Mouse (Mus musculus) heart, postnatal 36 days (tissue): ENCODE measurements around the gene Pdcd5. TPM values are rescaled to one million over a fixed set of nuclear protein-coding genes. Genes with fewer than 3 reads are reported as not detected.

Source experiments
- DNase-seq, 2 experiments: peaks; one replicate each; pipeline ENCODE4 v3.0.0; 2021 to 2022
- intact Hi-C: fragments of 180-260 bp; cut with DNase I; formaldehyde crosslinking; loops from one replicate; pipeline ENCODE4 v1.15.1; 2025
- total RNA-seq, 2 experiments: library from RNA; stranded (reverse); gene quantifications; 2 replicates each; pipeline ENCODE4 v1.2.3; 2021

Pdcd5 gene
- 100 to 1,000 TPM; 112 to 114 TPM for total RNA-seq

DNA sequence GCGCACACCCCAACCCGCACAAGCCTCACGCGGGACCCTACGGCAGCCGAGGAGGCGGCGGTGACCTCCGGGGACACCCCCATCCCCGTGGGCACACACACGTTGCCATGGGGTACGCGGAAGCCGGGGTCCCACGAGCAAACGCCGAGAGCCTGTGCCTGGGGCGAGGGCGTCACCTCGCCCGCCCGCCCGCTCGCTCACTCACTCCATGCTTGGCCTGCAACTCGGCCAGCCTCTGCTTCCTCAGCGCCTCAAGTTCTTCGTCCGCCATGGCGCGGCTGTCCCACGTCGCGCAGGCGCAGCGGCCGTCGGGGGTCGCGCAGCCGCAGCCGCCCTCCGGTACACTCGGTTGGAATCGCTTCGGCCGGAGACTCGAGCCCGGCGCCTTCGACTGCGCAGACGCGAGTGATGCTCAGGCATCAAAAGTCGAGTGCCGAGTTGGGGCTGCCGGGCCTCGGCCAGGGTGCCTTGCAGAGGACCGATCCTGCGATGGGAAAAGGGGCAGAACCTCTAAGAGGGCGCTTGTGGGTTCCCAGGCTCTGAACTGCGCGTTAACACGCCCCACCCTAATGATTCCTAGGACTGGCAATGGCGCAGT lies at the start of gene Pdcd5:
Gene Pdcd5, minus strand, starts transcription at position 421 of the 598 bp plus-strand sequence.
- DNase-seq, result peak; percentile 98 to 99
- intact Hi-C loops, result loop anchor here (5.0 to 10.0 kb wide), 2 partner anchors 60 to 252 kb away; partner anchors contain the start of genes Ankrd27, Cep89, Faap24 and Rgs9bp

DNA sequence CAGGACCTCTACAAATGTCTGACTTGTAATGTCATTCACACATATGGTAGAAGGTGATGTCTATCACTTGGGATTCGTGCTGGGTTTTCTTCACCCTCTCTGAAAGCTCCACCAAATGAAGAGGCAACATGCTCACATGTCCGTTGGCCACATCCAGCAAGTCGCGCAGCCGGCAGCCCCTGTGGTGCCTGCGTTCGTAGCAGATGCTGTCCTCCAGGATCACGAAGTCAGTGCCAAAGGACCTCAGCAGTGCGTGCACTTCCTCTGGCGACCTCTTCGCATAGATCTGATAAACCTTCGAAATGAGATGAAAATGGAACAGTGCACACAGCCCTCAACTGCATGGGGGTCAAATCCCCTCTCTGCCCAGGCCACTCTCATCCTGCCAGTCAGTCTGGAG lies 45.3 kb upstream of the Pdcd5 start:
- intact Hi-C loops, result no loop called here
- no peak for DNase-seq

DNA sequence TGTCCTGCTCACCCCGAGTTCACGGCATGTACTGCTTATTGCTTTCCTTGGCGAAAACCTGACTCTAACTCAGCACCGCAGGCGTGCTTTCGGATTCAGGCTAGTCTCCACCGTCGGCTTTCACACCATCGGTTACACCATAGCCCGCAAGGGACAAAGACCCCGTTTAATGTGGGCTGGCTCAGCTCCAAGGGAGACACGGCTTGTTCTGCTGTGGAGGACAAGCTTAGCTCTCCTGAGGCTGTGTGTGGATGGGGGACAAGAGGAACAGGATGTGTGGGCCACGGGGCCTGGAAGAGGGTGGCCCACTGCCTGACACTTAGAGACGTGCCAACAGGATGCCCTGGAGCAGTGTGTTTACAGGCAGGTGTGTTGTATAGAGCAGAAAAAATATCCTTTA lies 44.8 kb upstream of the Pdcd5 start:
- no peak for DNase-seq
- intact Hi-C loops, result no loop called here

DNA sequence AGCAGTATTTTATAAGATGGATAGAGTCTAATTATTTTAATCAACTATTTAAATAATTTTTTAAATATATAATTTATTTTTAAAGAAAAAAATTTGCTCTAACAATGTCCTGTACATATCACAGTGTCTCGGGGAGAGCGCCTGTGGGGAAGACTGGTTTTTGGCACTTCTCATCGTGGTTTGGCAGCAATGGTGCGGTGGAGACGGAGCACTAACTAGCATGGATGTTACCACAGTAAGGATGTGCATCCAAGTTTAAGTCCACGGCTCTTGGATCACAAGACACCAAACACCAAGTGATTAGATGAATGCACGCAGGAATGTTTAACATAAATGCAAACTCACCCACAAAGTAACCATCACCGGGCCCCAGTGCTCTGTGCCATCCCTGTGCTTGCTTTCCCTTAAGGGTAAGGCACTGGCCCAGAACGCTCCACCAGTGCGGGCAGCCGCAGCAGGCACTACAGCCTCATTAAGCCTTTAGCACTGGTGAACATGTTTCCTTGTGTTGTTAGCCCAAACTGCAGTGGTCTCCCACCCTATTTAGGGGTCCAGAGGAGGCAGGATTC lies 41.5 kb upstream of the Pdcd5 start:
- intact Hi-C loops, result loop anchor here (5.0 kb wide), 2 partner anchors 63 to 1658 kb away; partner anchors contain the start of gene Dpy19l3

GRCm38 (mm10) chr7:35688276-35688675 lies 41.0 kb upstream of the Pdcd5 start:
- DNase-seq, result no peak
- intact Hi-C loops, result loop anchor here (5.0 kb wide), 2 partner anchors 64 to 1659 kb away; partner anchors contain the start of gene Dpy19l3

More for the DNA sequence above, 41.5 kb upstream of the Pdcd5 start:
- no peak for DNase-seq

DNA sequence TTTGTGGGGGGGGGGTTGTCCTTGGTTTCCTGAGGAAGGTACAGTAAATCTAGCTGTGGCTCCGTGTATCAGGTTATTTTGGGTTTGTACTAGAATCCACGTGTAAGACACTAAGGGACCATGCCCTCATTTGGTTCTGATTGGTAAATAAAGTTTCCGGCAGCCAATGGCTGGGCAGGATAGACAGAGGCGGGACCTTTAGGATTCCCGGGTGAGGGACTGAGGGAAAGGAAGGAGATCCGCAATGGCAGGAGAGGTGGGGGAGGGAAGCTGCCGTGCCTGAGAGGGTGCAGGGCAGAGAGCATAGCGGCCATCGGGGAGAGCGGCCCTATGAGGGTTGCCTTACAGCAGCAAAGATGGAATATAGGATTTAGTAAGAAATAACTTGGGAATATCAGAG lies 39.9 kb upstream of the Pdcd5 start:
- DNase-seq, result peak; percentile 10 to 32
- intact Hi-C loops, result loop anchor here (5.0 kb wide), 2 partner anchors 65 to 1660 kb away; partner anchors contain the start of gene Dpy19l3

DNA sequence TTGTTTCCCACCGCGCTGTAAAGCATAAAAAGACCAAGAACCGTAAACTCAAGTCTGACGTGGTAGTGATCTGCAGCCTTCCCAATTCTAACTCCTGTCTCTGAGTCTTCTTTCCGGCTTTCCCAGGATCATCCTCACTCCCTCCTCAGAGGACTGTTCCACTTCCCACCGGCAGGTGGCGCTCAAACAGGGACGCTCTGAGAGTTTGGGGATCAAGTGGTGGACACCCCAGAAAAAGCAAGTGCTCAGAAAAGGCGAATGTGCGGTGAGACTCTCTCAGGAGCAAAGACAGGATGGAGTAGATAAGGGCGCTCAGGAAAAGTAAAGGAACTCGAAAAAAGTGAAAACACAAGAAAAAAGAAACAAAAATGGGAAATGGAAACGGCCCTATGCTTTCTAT lies 39.4 kb upstream of the Pdcd5 start:
- DNase-seq, result peak; percentile 65 to 75
- intact Hi-C loops, result loop anchor here (5.0 kb wide), 2 partner anchors 66 to 1661 kb away; partner anchors contain the start of gene Dpy19l3

DNA sequence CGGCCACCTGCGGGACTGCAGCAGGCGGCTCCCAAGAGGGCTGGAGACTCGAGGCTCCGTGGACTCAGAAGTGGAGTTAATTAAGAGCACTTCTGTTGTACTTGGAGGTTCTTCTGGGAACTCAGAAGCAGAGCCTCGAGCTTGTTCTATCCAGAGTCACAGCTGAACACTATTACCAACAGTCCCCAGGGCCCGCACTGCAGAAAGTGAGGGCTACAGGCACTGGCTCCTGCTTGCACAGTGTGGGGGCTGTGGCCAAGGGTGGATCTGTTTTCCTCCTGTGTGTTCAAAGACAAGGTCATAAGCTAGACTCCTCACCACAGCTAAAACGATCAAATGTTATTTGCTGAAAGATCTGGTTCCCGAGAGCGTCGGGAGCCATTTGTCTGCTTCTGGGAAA lies 38.9 kb upstream of the Pdcd5 start:
- intact Hi-C loops, result loop anchor here (5.0 kb wide), 2 partner anchors 66 to 1661 kb away; partner anchors contain the start of gene Dpy19l3
- peak in 1 of 2 experiments; percentile 12 for DNase-seq

DNA sequence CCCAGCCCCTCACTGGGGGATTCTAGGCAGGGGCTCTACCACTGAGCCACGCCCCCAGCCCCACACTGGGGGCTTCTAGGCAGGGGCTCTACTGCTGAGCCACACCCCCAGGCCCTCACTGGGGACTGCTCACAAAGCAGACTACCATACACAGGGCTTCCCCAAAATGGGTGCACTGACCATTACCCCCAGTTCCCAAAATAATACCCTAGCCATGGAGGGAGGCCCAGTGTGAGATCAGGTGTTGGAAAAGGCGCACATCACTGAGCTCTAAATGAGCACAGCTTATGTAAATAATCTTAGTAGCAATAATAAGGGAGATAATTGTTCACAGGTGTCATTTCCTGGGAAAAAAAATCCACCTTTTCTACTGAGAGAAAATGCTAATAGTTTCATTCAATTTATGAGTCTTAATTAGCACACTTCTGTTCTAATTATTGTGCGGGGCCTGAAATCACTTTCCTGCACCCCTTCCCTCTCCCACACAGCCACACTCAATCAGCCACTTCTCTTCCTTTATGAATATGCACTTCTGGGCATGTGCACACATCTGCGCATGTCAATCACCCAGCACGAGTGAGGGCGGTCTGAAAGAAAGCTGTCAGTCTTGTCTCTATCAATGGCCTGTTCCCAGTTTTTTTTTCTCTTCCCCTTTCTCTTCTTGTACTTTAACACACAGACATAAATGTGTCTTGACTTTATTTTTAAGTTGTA lies 36.2 kb upstream of the Pdcd5 start:
- no peak for DNase-seq
- intact Hi-C loops, result no loop called here

- intact Hi-C loops, result no loop called here
- no peak for DNase-seq
Measured at GRCm38 (mm10) chr7:35681559-35681958, 34.2 kb upstream of the Pdcd5 start.

DNA sequence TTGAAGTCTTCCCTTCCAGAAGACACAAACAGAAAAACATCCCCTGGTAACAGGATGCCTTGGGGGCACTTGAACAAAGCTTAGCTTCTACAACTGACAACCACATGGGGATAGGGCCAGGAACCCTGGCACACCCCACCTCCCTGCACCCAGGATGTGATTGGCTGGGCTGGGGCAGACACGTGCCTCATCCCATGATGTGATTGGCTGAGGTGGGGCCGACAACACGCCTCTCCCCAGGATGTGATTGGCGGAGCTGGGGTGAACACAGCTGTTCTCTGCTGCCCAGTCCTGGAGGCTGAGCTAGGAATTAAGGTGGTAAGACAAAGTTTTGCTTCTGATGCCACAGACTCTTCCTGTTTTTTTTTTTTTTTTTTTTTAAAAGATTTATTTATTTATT lies 31.7 kb upstream of the Pdcd5 start:
- intact Hi-C loops, result no loop called here

DNA sequence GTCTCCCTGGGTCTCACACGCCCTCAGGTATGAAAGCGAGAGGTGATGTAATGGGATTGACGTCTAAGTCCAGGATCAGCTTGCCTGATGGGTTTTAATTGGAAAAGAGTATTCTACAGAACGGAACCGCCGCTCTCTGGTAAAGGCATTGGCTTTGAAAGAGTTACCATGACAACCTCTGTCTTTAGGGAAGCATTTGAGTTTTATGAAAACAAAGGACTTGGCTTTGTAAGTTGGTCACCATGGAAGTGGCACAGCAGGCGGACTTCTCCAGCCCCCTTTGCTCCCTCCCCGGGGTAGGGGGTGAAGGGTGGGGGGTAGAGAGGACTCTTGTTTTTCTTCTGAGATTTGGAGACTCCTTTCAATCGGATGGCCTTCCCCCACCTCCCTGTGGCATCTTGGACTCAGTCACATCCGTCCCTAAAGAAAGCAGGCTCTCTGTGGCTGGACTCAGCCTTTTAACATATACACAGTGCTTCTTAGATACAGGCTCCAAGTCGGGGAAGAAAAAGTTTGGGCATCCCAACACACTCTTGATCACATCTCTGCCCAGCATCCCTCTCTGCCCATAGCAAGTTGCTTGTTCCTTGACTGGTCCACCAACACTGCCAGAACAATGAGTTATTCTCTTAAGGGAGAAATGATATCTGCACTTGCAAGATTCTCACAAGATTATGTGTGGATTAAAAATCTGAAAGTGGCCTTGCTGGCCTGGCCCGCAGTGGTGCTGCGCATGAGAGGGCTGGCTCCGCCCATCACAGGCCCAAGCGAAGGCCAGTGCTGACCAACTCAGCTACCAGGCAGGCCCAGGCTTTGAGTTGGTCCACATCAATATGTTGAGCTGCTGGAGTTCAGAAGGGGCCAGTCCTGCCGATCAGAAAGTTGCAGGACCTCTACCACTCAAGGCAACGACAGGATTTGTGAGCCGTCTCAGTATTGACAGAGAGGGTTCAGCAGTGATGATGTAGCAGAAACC lies 21.0 kb upstream of the Pdcd5 start:
- DNase-seq, result no peak
- intact Hi-C loops, result loop anchor here (5.0 kb wide), 1 partner anchor 189 kb away; no protein-coding TSS in a partner anchor

More for the DNA sequence above, 31.7 kb upstream of the Pdcd5 start:
- DNase-seq, result no peak

DNA sequence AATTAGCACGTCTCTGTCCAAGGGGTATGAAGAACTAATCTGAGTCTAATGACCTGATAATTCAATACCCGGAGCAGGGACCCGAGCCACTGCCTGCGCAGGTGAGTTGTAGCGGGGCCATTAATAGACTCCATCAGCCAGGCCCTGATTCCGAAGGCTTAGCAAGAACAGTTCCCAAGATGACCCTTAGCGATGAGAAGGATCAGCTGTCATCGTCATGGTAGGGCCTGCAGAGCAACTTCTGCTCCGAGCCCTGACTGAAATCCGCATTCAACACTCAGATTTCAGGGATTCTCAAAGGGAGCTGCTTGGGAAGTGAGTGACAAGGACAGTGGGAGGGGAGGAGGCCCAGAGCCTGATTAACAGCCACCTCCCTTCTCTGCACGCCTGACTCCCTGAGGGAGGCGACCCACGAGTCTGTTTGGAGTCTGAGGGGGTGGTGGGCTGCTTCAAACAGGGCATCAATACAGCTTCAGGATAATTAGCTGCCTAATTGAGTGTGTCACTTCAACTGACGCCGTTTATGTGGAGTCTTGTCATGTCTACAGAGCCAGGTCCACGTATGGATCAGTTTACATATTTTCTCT lies 16.6 kb upstream of the Pdcd5 start:
- no peak for DNase-seq
- intact Hi-C loops, result no loop called here

DNA sequence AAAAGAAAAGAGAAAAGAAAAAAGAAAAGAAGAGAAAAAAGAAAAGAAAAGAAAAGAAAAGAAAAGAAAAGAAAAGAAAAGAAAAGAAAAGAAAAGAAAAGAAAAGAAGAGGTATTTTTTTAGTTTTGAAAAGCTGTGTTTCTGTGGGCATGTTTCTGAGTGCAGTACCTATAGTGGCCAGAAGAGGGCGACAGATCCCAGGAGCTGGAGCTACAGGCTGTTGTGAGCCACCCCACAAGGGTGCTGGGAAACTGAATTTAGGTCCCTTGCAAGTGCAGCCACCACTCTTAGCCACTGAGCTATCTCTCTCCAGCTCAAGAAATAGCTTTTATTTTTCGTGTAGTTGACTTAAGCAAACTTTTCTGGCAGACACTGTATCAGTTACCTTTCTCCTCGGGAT lies 11.9 kb upstream of the Pdcd5 start:
- intact Hi-C loops, result no loop called here
- peak in 1 of 2 experiments; percentile 47 for DNase-seq

DNA sequence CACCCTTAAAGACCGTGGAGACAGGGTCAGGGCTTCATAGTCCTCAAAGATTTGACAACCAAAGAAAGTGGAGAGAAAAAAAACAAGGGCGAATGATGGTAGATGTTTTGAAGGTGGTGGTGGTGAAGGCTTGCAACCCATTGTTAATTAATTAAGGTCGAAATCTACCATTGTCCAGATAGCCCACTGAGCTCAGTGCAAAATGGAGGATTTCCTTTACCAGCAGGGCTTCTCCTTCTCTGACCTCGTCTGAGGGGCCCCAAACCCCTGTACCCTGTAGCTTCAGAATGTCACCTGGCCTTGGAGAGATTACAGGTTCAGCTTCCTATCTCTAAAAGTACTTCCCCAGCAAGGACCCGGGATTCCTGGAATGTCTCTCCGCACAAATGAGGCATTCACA lies 10.5 kb upstream of the Pdcd5 start:
- no peak for DNase-seq
- intact Hi-C loops, result no loop called here

DNA sequence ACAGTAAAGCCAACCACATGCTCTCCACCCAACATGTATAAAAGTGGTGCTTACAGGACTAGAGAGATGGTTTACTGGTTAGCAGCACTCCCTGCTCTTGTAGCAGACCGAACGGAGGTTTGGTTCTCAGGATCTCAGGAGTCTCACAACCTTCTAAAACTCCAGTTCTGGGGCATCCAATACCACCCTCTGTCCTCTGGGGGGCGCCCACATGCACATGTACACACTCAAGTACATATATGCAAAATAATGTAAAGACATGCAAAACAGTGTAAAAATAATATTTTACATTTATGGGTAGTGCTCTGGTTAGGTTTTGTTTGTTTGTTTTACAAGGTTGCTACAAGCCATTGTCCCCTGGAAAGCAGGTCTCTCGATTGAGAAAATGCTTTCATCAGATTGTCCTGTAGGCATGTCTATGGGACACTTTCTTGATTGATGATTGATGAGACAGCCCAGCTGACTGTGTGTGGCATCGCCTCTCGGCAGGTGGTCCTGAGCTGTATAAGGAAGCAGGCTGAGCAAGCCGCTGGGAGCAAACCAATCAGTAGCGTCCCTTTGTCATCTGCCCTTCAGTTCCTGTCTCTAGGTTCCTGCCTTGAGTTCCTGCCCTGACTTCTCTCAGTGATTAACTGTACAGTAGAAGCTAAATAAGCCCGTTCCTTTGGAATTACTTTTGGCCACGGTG lies 4.4 kb upstream of the Pdcd5 start:
- intact Hi-C loops, result no loop called here
- DNase-seq, result no peak

- intact Hi-C loops, result no loop called here
- no peak for DNase-seq
Measured at GRCm38 (mm10) chr7:35650716-35651410, 3.5 kb upstream of the Pdcd5 start.

DNA sequence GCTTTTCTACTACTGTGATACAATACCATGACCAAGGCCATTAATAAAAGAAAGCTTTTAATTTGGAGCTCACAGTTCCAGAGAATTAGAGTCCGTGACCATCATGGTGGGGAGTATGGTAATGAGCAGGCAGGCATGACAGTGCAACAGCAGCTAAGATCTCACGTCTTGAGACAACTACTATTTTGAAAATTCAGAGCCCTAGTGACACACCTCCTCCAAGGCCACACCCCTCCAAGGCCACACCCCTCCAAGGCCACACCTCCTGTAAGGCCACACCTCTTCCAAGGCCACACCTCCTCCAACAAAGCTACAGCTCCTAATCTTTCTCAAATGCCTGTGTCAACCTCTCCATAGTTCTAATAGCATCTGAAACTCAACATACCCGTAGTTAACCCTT lies 1.8 kb upstream of the Pdcd5 start:
- intact Hi-C loops, result loop anchor here (5.0 to 10.0 kb wide), 2 partner anchors 62 to 254 kb away; partner anchors contain the start of genes Ankrd27, Cep89, Faap24 and Rgs9bp
- DNase-seq, result peak in 1 of 2 experiments; percentile 9
